Mouse (Mus musculus) CH12.LX (cell line): ENCODE measurements around the gene Plekhg2. TPM values are rescaled to one million over a fixed set of nuclear protein-coding genes. Genes with fewer than 3 reads are reported as not detected.

Experiments used
- DNase-seq: peaks from one replicate; pipeline ENCODE4 v3.0.0-alpha.2; 2013; ENCODE audit errors: extremely low read depth
- H3K27ac ChIP-seq: 2 replicates; pipeline ENCODE4 v1.5.1; 2012; ENCODE audit warnings: low read depth, mild to moderate bottlenecking, control low read depth, moderate library complexity; ENCODE audit not compliant: insufficient read depth
- H3K27me3 ChIP-seq: replicated peaks from 2 replicates; pipeline ENCODE3; 2012; ENCODE audit warnings: inconsistent platforms
- H3K36me3 ChIP-seq, 2 experiments: replicated peaks in 1 of 2; 2 replicates each; pipeline versions ENCODE3 to v1.6.1; 2012; ENCODE audit warnings: inconsistent platforms in 1 of 2, low read length in 1 of 2, mild to moderate bottlenecking in 1 of 2, mixed read lengths in 1 of 2, moderate library complexity in 1 of 2; ENCODE audit not compliant: control insufficient read depth in 1 of 2, insufficient read depth in 1 of 2
- H3K4me1 ChIP-seq, 2 experiments: 2 replicates each; pipeline ENCODE4 v1.6.1; 2012; ENCODE audit warnings: inconsistent platforms in 1 of 2, moderate library complexity in 1 of 2; ENCODE audit not compliant: insufficient read depth in 2 of 2, control insufficient read depth in 1 of 2
- H3K4me2 ChIP-seq: 2 replicates; pipeline ENCODE4 v1.6.1; 2012; ENCODE audit warnings: low read depth, mild to moderate bottlenecking, control low read depth; ENCODE audit not compliant: poor library complexity, insufficient read depth, severe bottlenecking
- H3K4me3 ChIP-seq, 3 experiments: fragments of 150-350 bp in 1 of 3; sonication (generic) in 1 of 3; replicated peaks in 1 of 3; 2 replicates each; pipeline versions ENCODE3 to v1.5.1; 2011 to 2012; ENCODE audit warnings: low read depth in 2 of 3, low read length in 2 of 3, mild to moderate bottlenecking in 2 of 3, moderate library complexity in 2 of 3, control low read depth in 1 of 3, improper control_type of control experiment in 1 of 3, inconsistent platforms in 1 of 3, mixed read lengths in 1 of 3; ENCODE audit not compliant: poor library complexity in 1 of 3
- H3K79me2 ChIP-seq: replicated peaks from 2 replicates; pipeline ENCODE4 v1.6.1; 2012; ENCODE audit warnings: mild to moderate bottlenecking, moderate library complexity; ENCODE audit not compliant: control insufficient read depth, poor library complexity, insufficient read depth, severe bottlenecking; ENCODE audit errors: extremely low read depth
- H3K9ac ChIP-seq: 2 replicates; pipeline ENCODE4 v1.6.1; 2012; ENCODE audit warnings: low read depth, mild to moderate bottlenecking, control low read depth, moderate library complexity; ENCODE audit not compliant: insufficient read depth
- H3K9me3 ChIP-seq: replicated peaks from 2 replicates; pipeline ENCODE3; 2012; ENCODE audit warnings: low read length, inconsistent platforms, mixed read lengths
- CHD2 ChIP-seq: IDR thresholded peaks from 2 replicates; pipeline ENCODE4 v1.6.1; 2011; ENCODE audit warnings: low read length, improper control_type of control experiment
- CTCF ChIP-seq, 2 experiments: IDR thresholded peaks in 1 of 2; conservative IDR thresholded peaks in 1 of 2; 2 replicates each; pipeline ENCODE4 v1.5.1; 2011 to 2012; ENCODE audit warnings: low read depth in 2 of 2, low read length in 2 of 2, improper control_type of control experiment in 1 of 2, inconsistent platforms in 1 of 2, mild to moderate bottlenecking in 1 of 2, moderate library complexity in 1 of 2
- ELF1 ChIP-seq: IDR thresholded peaks from 2 replicates; pipeline ENCODE4 v1.6.1; 2014; ENCODE audit warnings: low read depth, mild to moderate bottlenecking, inconsistent platforms, low read length, improper control_type of control experiment
- EP300 ChIP-seq: IDR thresholded peaks from 2 replicates; pipeline ENCODE4 v1.6.1; 2011; ENCODE audit warnings: low read length, improper control_type of control experiment
- ETS1 ChIP-seq: conservative IDR thresholded peaks from 2 replicates; pipeline ENCODE4 v1.6.1; 2012; ENCODE audit warnings: low read depth, mild to moderate bottlenecking, inconsistent platforms, low read length, improper control_type of control experiment, moderate library complexity
- GABPA ChIP-seq: IDR thresholded peaks from 2 replicates; pipeline ENCODE4 v1.6.1; 2012; ENCODE audit warnings: low read depth, low read length, improper control_type of control experiment, inconsistent platforms; ENCODE audit not compliant: insufficient replicate concordance
- HCFC1 ChIP-seq: IDR thresholded peaks from 2 replicates; pipeline ENCODE4 v1.6.1; 2012; ENCODE audit warnings: low read depth, mild to moderate bottlenecking, inconsistent platforms, low read length, improper control_type of control experiment
- IRF4 ChIP-seq: IDR thresholded peaks from 2 replicates; pipeline ENCODE4 v1.6.1; 2014; ENCODE audit warnings: low read depth, mild to moderate bottlenecking, inconsistent platforms, low read length, improper control_type of control experiment
- KAT2A ChIP-seq: IDR thresholded peaks from 2 replicates; pipeline ENCODE4 v1.6.1; 2012; ENCODE audit warnings: low read length, improper control_type of control experiment, inconsistent platforms; ENCODE audit not compliant: insufficient replicate concordance
- MAFK ChIP-seq: IDR thresholded peaks from 2 replicates; pipeline ENCODE4 v1.6.1; 2011; ENCODE audit warnings: low read length, improper control_type of control experiment; ENCODE audit not compliant: insufficient replicate concordance
- MAZ ChIP-seq: IDR thresholded peaks from 2 replicates; pipeline ENCODE4 v1.6.1; 2012; ENCODE audit warnings: low read depth, mild to moderate bottlenecking, inconsistent platforms, low read length, improper control_type of control experiment, moderate library complexity
- MEF2A ChIP-seq: IDR thresholded peaks from 2 replicates; pipeline ENCODE4 v1.6.1; 2014; ENCODE audit warnings: low read depth, mild to moderate bottlenecking, inconsistent platforms, low read length, improper control_type of control experiment, borderline replicate concordance
- MXI1 ChIP-seq: IDR thresholded peaks from 2 replicates; pipeline ENCODE4 v1.6.1; 2011; ENCODE audit warnings: mild to moderate bottlenecking, low read depth, low read length, improper control_type of control experiment
- MYC ChIP-seq: IDR thresholded peaks from 2 replicates; pipeline ENCODE4 v1.6.1; 2011; ENCODE audit warnings: low read depth, mild to moderate bottlenecking, improper control_type of control experiment, low read length
- NELFE ChIP-seq: IDR thresholded peaks from 2 replicates; pipeline ENCODE4 v1.6.1; 2011; ENCODE audit warnings: low read depth, low read length, improper control_type of control experiment
- POLR2A ChIP-seq: IDR thresholded peaks from 2 replicates; pipeline ENCODE4 v1.6.1; 2011; ENCODE audit warnings: low read depth, mild to moderate bottlenecking, improper control_type of control experiment, low read length
- POLR2AphosphoS2 ChIP-seq: IDR thresholded peaks from 2 replicates; pipeline ENCODE4 v1.6.1; 2011; ENCODE audit warnings: low read depth, low read length, improper control_type of control experiment
- RAD21 ChIP-seq: IDR thresholded peaks from 2 replicates; pipeline ENCODE4 v1.6.1; 2011; ENCODE audit warnings: low read depth, mild to moderate bottlenecking, low read length, improper control_type of control experiment, moderate library complexity
- RCOR1 ChIP-seq: conservative IDR thresholded peaks from 2 replicates; pipeline ENCODE4 v1.6.1; 2012; ENCODE audit warnings: low read depth, mild to moderate bottlenecking, inconsistent platforms, low read length, improper control_type of control experiment
- SIN3A ChIP-seq: IDR thresholded peaks from 2 replicates; pipeline ENCODE4 v1.6.1; 2012; ENCODE audit warnings: low read length, improper control_type of control experiment, inconsistent platforms
- SMC3 ChIP-seq: IDR thresholded peaks from 2 replicates; pipeline ENCODE4 v1.6.1; 2011; ENCODE audit warnings: low read depth, low read length, improper control_type of control experiment
- TBP ChIP-seq: conservative IDR thresholded peaks from 2 replicates; pipeline ENCODE4 v1.6.1; 2011; ENCODE audit warnings: low read depth, low read length, improper control_type of control experiment
- TCF12 ChIP-seq: IDR thresholded peaks from 2 replicates; pipeline ENCODE4 v1.6.1; 2014; ENCODE audit warnings: low read depth, mild to moderate bottlenecking, inconsistent platforms, low read length, improper control_type of control experiment
- USF1 ChIP-seq: IDR thresholded peaks from 2 replicates; pipeline ENCODE4 v1.6.1; 2014; ENCODE audit warnings: low read depth, mild to moderate bottlenecking, inconsistent platforms, low read length, improper control_type of control experiment
- USF2 ChIP-seq: conservative IDR thresholded peaks from 2 replicates; pipeline ENCODE4 v1.6.1; 2011; ENCODE audit warnings: low read depth, low read length, improper control_type of control experiment
- ZC3H11A ChIP-seq: IDR thresholded peaks from 2 replicates; pipeline ENCODE4 v1.6.1; 2012; ENCODE audit warnings: low read depth, mild to moderate bottlenecking, inconsistent platforms, low read length, improper control_type of control experiment
- ZMIZ1 ChIP-seq: IDR thresholded peaks from 2 replicates; pipeline ENCODE4 v1.6.1; 2012; ENCODE audit warnings: low read depth, mild to moderate bottlenecking, inconsistent platforms, low read length, improper control_type of control experiment
- ZNF384 ChIP-seq: IDR thresholded peaks from 2 replicates; pipeline ENCODE4 v1.6.1; 2012; ENCODE audit warnings: low read depth, low read length, improper control_type of control experiment, inconsistent platforms
- dilution Hi-C: fragments of 300-500 bp; cut with MboI; formaldehyde crosslinking; loops from 2 replicates; pipeline ENCODE4 v1.14.3; 2020; ENCODE audit warnings: low sequenced_read_pairs; ENCODE audit not compliant: extremely low pct_unique_long_range_greater_than_20kb, extremely low pct_ligation_motif_present
- in situ Hi-C: fragments of 300-500 bp; cut with MboI; formaldehyde crosslinking; loops from 3 replicates; pipeline ENCODE4 v1.14.3; 2019; ENCODE audit warnings: low sequenced_read_pairs, low pct_ligation_motif_present, low pct_unique_long_range_greater_than_20kb, mixed read lengths
- polyA plus RNA-seq: library from polyadenylated mRNA; unstranded; fragments of >175 nt; gene quantifications from 2 replicates; pipeline ENCODE4 v1.2.1, GENCODE M21; 2012; ENCODE audit warnings: low read depth; ENCODE audit not compliant: insufficient read length
- total RNA-seq, 2 experiments: library from RNA; depleted of rRNA; stranded (reverse); fragments of 300-350 nt in 1 of 2; fragments of >200 nt in 1 of 2; gene quantifications; 2 replicates each; pipeline ENCODE4 v1.2.3; 2012 to 2014

The Plekhg2 gene
- total and polyA plus RNA-seq, 3 experiments = 0.39 to 5.5 (median 4.7) TPM

DNA sequence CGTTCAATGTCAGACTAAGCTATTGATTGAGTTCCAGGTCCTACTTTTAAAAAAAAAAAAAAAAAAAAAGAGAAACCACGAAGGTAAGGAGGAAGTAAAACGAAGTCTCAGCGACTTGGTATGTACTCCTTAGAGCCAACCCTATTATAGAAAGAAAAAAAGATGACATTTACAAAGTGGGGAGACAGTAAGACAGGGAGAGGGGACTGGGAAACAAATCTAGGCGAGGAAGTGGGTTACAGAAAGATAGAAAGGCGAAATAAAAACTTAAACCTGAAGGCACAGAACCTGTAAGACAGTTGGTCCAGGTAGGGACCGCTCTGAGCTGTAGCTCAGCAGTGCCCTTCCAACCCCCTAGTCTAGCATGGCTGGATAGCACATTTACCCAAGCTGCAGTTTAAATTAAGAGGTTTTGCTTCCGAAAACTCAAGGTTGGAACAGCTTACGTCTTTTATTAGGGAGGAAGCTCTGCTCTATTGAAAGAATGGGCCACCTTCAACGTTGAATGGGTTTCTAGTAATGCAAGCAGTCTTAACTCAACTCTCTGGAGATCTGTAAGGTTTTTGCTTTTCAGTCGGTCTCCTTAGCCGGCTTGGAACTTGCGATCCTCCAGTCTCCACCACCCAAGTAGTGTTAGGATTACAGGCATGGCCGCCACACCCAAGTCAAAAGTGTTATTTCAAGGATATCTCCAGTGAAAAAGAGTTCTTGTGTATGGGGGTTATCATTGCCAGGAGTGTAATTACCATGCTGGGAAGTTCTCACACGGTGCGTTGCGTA lies 8.0 kb upstream of the Plekhg2 start, which contains the start of gene Zfp36:
Zfp36 (minus strand) TSS at position 17 of the 780 bp plus-strand sequence.
- Histone ChIP-seq H3K4me1 (peaks cover 30 to 80% of the 10 kb centered on the region in 2 experiments), H3K9me3 (no peaks in the 10 kb centered on the region), H3K79me2 (peaks cover 27% of the 10 kb centered on the region), H3K36me3 (peaks cover 9 to 20% of the 10 kb centered on the region in 2 experiments)
- TF ChIP-seq NELFE (0 out of 2 replicates have a peak, but pooled peaks have one; percentile 26), MXI1 (peak; percentile 20; the same call in 1 of the 2 replicates), ZMIZ1 (no peak), MEF2A (peak; percentile 22; the same call in 1 of the 2 replicates), ZNF384 (peak; percentile 92), IRF4 (peak; percentile 16; the same call in 1 of the 2 replicates), MAZ (no peak), MAFK (no peak), ELF1 (no peak), EP300 (0 out of 2 replicates have a peak, but pooled peaks have one; percentile 31), ZC3H11A (no peak), SIN3A (0 out of 2 replicates have a peak, but pooled peaks have one; percentile 50)
- TF ChIP-seq, all 38 proteins: peak for 7
- no peaks in the 10 kb centered on the region for H3K27me3 ChIP-seq
- H3K9ac ChIP-seq = peak within 1 kb of the TSS; percentile 46
- dilution Hi-C loops (no loop called here), in situ Hi-C loops (no loop called here)
- H3K4me3 ChIP-seq = peak within 1 kb of the TSS; percentile 75 to 87 (median 84)
- H3K27ac ChIP-seq = peak within 1 kb of the TSS; percentile 97
- DNase-seq = no peak
- peak within 1 kb of the TSS; percentile 85 for H3K4me2 ChIP-seq

- Histone ChIP-seq H3K9me3 (no peaks in the 10 kb centered on the region), H3K4me1 (peaks cover 22 to 72% of the 10 kb centered on the region in 2 experiments), H3K27ac (peak overlapping the region; percentile 81), H3K4me3 (peak overlapping the region; percentile 75 to 87 (median 84)), H3K27me3 (no peaks in the 10 kb centered on the region), H3K4me2 (peak overlapping the region; percentile 85), H3K36me3 (peaks cover 9 to 17% of the 10 kb centered on the region in 2 experiments), H3K79me2 (peaks cover 27% of the 10 kb centered on the region), H3K9ac (peak overlapping the region; percentile 80)
- dilution Hi-C loops = no loop called here
- DNase-seq = peak; percentile 93
- in situ Hi-C loops = no loop called here
- peak; percentile 96 for TF ChIP-seq TBP
- peak; percentile 82; the same call in 1 of the 2 replicates for TF ChIP-seq TCF12
- no peak for TF ChIP-seq USF1
- TF ChIP-seq KAT2A = no peak
- TF ChIP-seq USF2 = no peak
- peak; percentile 59; the same call in 1 of the 2 replicates for TF ChIP-seq MEF2A
- TF ChIP-seq POLR2A = peak; percentile 100
- TF ChIP-seq EP300 = peak; percentile 8; the same call in 1 of the 2 replicates
- TF ChIP-seq ZNF384 = peak; percentile 18; the same call in 1 of the 2 replicates
- no peak for TF ChIP-seq RAD21
- no peak for TF ChIP-seq MYC
- TF ChIP-seq SMC3 = no peak
- peak; percentile 65 for TF ChIP-seq HCFC1
- TF ChIP-seq MXI1 = no peak; the same call in 1 of the 2 replicates
- TF ChIP-seq RCOR1 = no peak
- no peak for TF ChIP-seq CTCF (conservative IDR thresholded peaks at IDR 0.05 in 1 of 2, IDR thresholded peaks at IDR 0.05 in 1 of 2; ENCODE audit: low read depth in 2 of 2, low read length in 2 of 2)
- peak; percentile 82; the same call in 1 of the 2 replicates for TF ChIP-seq CHD2
- peak; percentile 64; the same call in 1 of the 2 replicates for TF ChIP-seq ETS1
- TF ChIP-seq POLR2AphosphoS2 = peak; percentile 96
- no peak for TF ChIP-seq GABPA
Observed at GRCm38 (mm10) chr7:28378769-28379651, 6.6 kb upstream of the Plekhg2 start.
